Mouse (Mus musculus) bone marrow macrophage, adult 2 months (primary cell): Measurements from ENCODE around the gene Nemp1.

Experiments
- CTCF ChIP-seq: IDR thresholded peaks from 2 replicates; pipeline ENCODE4 v1.5.1; 2012; ENCODE audit warnings: low read depth, mild to moderate bottlenecking, low read length, moderate library complexity
- POLR2A ChIP-seq: IDR thresholded peaks from 2 replicates; pipeline ENCODE4 v1.6.1; 2012; ENCODE audit warnings: mild to moderate bottlenecking, low read depth, low read length, borderline replicate concordance

DNA sequence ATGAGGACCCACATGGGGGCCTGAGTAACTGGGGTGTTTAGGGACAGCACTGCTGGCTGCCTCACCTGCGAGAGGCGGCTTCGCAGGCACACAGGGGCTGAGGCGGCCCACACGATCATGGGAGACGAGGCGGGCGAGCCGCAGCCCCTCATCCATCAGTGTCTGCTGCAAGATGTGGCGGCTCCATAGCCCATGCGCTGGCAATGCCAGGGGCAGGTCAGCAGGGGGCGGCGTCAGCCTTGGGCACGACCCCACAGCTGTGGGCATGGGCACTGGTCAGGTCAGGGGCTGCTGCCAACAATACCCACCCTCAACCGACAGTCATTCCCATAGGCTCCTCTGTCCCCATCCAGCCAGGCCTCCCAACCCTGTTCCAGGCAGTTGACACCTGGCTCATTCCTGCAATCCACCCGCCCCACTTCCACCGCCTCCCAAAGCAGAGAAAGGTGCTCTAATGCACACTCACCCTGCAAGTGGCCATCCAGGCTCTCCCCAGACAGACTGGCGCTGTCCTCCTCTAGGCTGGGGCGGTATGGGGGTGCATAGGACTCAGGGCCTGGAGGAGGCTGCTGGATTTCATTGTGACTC, 3.9 kb upstream of the Nemp1 start:
- no peak; the same call in 1 of the 2 replicates for TF ChIP-seq CTCF
- no peak for TF ChIP-seq POLR2A
